Mouse (Mus musculus) liver, adult 2 months (tissue): ENCODE data around the gene Ifna4. TPM values are rescaled to one million over a fixed set of nuclear protein-coding genes. Genes with fewer than 3 reads are reported as not detected.
A peak's percentile ranks its signal among the peaks of the same experiment; 100 is the strongest.
"Not testable (repeated sequence)": the region's sequence is repeated elsewhere in the genome, so short reads cannot be mapped to it uniquely, and the experiment has no call there.

Experiments used
- DNase-seq: peaks from one replicate; pipeline ENCODE4 v3.0.0-alpha.2; 2011; ENCODE audit warnings: low read depth, low spot score; ENCODE audit errors: extremely low read depth
- H3K27ac ChIP-seq: fragments of 200-500 bp; replicated peaks from 2 replicates; pipeline ENCODE4 v1.5.1; 2012; ENCODE audit warnings: low read depth, mild to moderate bottlenecking, control low read depth, inconsistent platforms, low read length; ENCODE audit not compliant: insufficient read depth
- H3K27me3 ChIP-seq: fragments of 200-500 bp; 2 replicates; pipeline ENCODE4 v1.6.1; 2012; ENCODE audit warnings: mild to moderate bottlenecking, moderate library complexity, low read length, inconsistent platforms; ENCODE audit not compliant: control insufficient read depth, insufficient read depth
- H3K36me3 ChIP-seq: fragments of 200-500 bp; 2 replicates; pipeline ENCODE4 v1.6.1; 2012; ENCODE audit warnings: low read length, inconsistent platforms; ENCODE audit not compliant: control insufficient read depth, insufficient read depth
- H3K4me1 ChIP-seq: fragments of 200-500 bp; 2 replicates; pipeline ENCODE4 v1.6.1; 2011; ENCODE audit warnings: low read length; ENCODE audit not compliant: control insufficient read depth, insufficient read depth
- H3K4me3 ChIP-seq: fragments of 200-500 bp; 2 replicates; pipeline ENCODE4 v1.5.1; 2011; ENCODE audit warnings: low read depth, mild to moderate bottlenecking, control low read depth, low read length, moderate library complexity; ENCODE audit not compliant: insufficient read depth
- H3K79me2 ChIP-seq: fragments of 200-500 bp; 2 replicates; pipeline ENCODE4 v1.6.1; 2012; ENCODE audit warnings: inconsistent platforms, mild to moderate bottlenecking, low read length, moderate library complexity; ENCODE audit not compliant: control insufficient read depth, insufficient read depth
- H3K9ac ChIP-seq: fragments of 200-500 bp; 2 replicates; pipeline ENCODE4 v1.6.1; 2012; ENCODE audit warnings: low read depth, mild to moderate bottlenecking, control low read depth, inconsistent platforms, low read length
- CTCF ChIP-seq: fragments of 200-500 bp; IDR thresholded peaks from 2 replicates; pipeline ENCODE4 v1.5.1; 2011; ENCODE audit warnings: low read depth, low read length, control low read depth
- POLR2A ChIP-seq: fragments of 200-500 bp; IDR thresholded peaks from 2 replicates; pipeline ENCODE4 v1.6.1; 2011; ENCODE audit warnings: low read length, control low read depth; ENCODE audit not compliant: insufficient read depth; ENCODE audit errors: extremely low read depth
- WGBS: fragments of 180-500 bp; shearing (Covaris S2); methylation state at CpG from one replicate; pipeline ENCODE4 v1.1.7; 2018; 5-methylcytosine and 5-hydroxymethylcytosine counted together
- polyA plus RNA-seq: library from polyadenylated mRNA; depleted of rRNA; stranded (reverse); fragments of >200 nt; gene quantifications from 2 replicates; pipeline ENCODE4 v1.2.3, GENCODE M21; 2012; rRNA removed
- total RNA-seq: library from RNA; depleted of rRNA; stranded (reverse); fragments of >200 nt; gene quantifications from 2 replicates; pipeline ENCODE4 v1.2.3, GENCODE M21; 2014; rRNA removed

The Ifna4 gene
- total RNA-seq, result not detected in 2 replicates
- not detected in 2 replicates for polyA plus RNA-seq

GRCm38 (mm10) chr4:88841438-88841911, at the start of gene Ifna4:
Gene Ifna4, plus strand, starts transcription at chr4:88841861.
- H3K4me3 ChIP-seq, result no peak within 1 kb of the TSS
- WGBS, result 49% methylated on average over 2 of the region's 2 CpGs
- TF ChIP-seq CTCF (no peak), POLR2A (no peak)
- no peaks in the 10 kb centered on the region for H3K4me1 ChIP-seq
- H3K79me2 ChIP-seq, result no peaks in the 10 kb centered on the region
- H3K36me3 ChIP-seq, result no peaks in the 10 kb centered on the region
- H3K27ac ChIP-seq, result no peak within 1 kb of the TSS
- no peaks in the 10 kb centered on the region for H3K27me3 ChIP-seq
- DNase-seq, result no peak
- no peak within 1 kb of the TSS for H3K9ac ChIP-seq

- under 1% methylated on average over 19 of the region's 52 CpGs for WGBS
- not testable (repeated sequence) for H3K79me2 ChIP-seq, H3K27me3 ChIP-seq, H3K4me3 ChIP-seq, H3K27ac ChIP-seq, H3K36me3 ChIP-seq, H3K9ac ChIP-seq, DNase-seq, H3K4me1 ChIP-seq
Measured at GRCm38 (mm10) chr4:88793936-88794675, 47.6 kb upstream of the Ifna4 start, which contains the start of gene Gm13275. Gene Gm13275, plus strand, starts transcription at chr4:88794487.

GRCm38 (mm10) chr4:88797097-88797496, 44.6 kb upstream of the Ifna4 start, which contains the start of gene Gm13279:
Gene Gm13279, plus strand, starts transcription at chr4:88797397.
- WGBS, result no CpG with 5 or more reads among the region's 28 CpGs
- H3K9ac ChIP-seq, H3K4me3 ChIP-seq, H3K4me1 ChIP-seq, H3K27ac ChIP-seq, H3K36me3 ChIP-seq, DNase-seq, H3K27me3 ChIP-seq, H3K79me2 ChIP-seq: not testable (repeated sequence)

GRCm38 (mm10) chr4:88799365-88799764, 42.3 kb upstream of the Ifna4 start, which contains the start of gene Gm13285:
Gene Gm13285, plus strand, starts transcription at chr4:88799665.
- H3K4me3 ChIP-seq, H3K79me2 ChIP-seq, H3K27ac ChIP-seq, H3K9ac ChIP-seq, H3K4me1 ChIP-seq, H3K27me3 ChIP-seq, DNase-seq, H3K36me3 ChIP-seq: not testable (repeated sequence)
- WGBS, result 12% methylated on average over 6 of the region's 7 CpGs

- H3K36me3 ChIP-seq, H3K4me3 ChIP-seq, DNase-seq, H3K9ac ChIP-seq, H3K27me3 ChIP-seq, H3K79me2 ChIP-seq, H3K4me1 ChIP-seq, H3K27ac ChIP-seq: not testable (repeated sequence)
- WGBS, result no CpG with 5 or more reads among the region's 29 CpGs
Measured at GRCm38 (mm10) chr4:88802954-88803353, 38.7 kb upstream of the Ifna4 start, which contains the start of gene Gm13287. Gene Gm13287, plus strand, starts transcription at chr4:88803254.

GRCm38 (mm10) chr4:88805231-88805630, 36.4 kb upstream of the Ifna4 start, which contains the start of gene Gm13288:
Gene Gm13288, plus strand, starts transcription at chr4:88805531.
- H3K4me3 ChIP-seq, result peak within 1 kb of the TSS; percentile 6; the same call in 1 of the 2 replicates
- DNase-seq, H3K36me3 ChIP-seq, H3K9ac ChIP-seq, H3K27me3 ChIP-seq, H3K4me1 ChIP-seq, H3K79me2 ChIP-seq, H3K27ac ChIP-seq: not testable (repeated sequence)
- no CpG with 5 or more reads among the region's 8 CpGs for WGBS

- DNase-seq, H3K9ac ChIP-seq, H3K36me3 ChIP-seq, H3K4me1 ChIP-seq, H3K27me3 ChIP-seq, H3K79me2 ChIP-seq, H3K27ac ChIP-seq: not testable (repeated sequence)
- H3K4me3 ChIP-seq, result peak overlapping the region; percentile 6; the same call in 1 of the 2 replicates
- WGBS, result 0% methylated on average over 3 of the region's 34 CpGs
Measured at GRCm38 (mm10) chr4:88805761-88806160, 35.9 kb upstream of the Ifna4 start.
